Mouse (Mus musculus): ENCODE data around the gene Wbp4.
A peak's percentile ranks its signal among the peaks of the same experiment; 100 is the strongest.

Gene Wbp4

GRCm38 (mm10) chr14:79508662-79509305, 27.5 kb upstream of the Wbp4 start:
- no peak for DNase-seq (ENCODE audit: low read depth in 2 of 2, low spot score in 2 of 2)

DNA sequence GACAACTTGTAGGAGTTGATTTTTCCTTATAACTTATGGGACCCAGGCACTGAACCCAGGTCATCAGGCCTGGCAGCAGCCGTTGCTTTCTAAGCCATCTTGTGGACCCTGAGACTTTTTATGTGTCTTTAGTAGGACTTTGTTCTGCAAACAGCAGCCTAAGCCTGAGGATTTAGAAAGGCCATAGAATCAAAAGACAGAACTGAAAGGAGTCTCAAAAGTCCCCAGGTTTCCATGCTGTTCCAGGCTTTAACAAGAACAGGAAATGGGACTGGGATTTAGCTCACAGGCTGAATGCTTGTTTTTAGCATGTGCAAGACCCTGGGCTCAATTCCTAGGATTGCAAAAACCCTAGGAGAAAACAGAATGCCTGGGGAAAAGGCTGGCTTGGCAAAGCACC, 26.5 kb upstream of the Wbp4 start:
- DNase-seq (ENCODE audit: low read depth in 2 of 2, low spot score in 2 of 2): no peak

DNA sequence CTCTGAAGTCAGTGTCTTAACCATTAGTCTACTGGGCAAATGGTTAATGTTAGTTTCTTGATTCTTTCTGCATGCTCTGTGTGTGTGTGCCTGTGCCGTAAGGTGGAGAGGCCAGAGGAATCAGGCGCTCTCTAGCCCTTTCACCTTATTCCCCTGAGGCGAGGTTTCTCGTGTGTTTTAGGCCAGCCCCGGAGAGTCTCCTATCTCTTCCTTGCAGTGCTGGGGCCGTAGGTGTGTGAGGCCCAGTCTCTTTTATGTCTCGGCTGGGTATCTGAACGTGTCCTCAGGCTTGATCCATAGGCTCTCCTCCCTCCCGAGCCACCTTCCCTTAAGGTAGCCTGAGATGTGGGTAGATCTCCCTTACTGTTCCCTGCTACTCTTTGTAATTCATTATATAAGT, 24.9 kb upstream of the Wbp4 start:
- DNase-seq (ENCODE audit: low read depth in 2 of 2, low spot score in 2 of 2): no peak

DNA sequence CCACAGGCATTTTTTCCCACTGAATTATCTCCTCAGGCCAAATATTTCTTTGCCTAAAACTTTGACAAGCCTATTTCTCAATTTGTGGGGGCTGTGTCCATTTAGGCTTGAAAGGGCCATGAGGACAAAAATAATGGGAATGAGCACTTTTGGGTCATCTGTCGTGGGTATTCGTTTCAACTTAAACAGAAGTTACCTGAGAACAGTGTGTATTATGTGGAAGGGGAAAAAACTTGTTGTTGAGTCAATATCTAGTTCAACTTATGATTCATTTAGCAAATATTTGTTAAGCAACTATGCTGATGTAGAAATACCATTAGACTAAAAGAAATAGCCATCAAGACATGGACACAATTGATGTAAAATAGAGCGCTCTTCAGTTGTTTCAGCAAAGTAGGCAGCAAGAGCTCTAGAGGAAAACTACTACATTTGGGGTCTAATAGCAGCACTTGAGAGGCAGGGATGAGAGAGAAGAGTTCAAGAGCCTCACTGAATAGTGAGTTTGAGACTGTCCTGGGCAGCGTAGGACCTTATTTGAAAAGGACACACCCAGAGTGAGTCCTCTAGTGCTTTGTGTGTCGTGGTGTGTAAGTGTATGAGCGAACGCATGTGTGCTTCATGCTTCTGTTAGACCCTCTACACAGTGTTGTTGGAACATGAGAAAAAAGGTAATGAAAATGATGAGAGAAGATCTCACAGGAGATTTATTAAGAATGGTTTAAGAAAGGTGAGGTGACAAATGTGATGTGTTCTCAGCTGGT, 23.1 kb upstream of the Wbp4 start:
- DNase-seq (ENCODE audit: low read depth in 2 of 2, low spot score in 2 of 2): no peak

DNA sequence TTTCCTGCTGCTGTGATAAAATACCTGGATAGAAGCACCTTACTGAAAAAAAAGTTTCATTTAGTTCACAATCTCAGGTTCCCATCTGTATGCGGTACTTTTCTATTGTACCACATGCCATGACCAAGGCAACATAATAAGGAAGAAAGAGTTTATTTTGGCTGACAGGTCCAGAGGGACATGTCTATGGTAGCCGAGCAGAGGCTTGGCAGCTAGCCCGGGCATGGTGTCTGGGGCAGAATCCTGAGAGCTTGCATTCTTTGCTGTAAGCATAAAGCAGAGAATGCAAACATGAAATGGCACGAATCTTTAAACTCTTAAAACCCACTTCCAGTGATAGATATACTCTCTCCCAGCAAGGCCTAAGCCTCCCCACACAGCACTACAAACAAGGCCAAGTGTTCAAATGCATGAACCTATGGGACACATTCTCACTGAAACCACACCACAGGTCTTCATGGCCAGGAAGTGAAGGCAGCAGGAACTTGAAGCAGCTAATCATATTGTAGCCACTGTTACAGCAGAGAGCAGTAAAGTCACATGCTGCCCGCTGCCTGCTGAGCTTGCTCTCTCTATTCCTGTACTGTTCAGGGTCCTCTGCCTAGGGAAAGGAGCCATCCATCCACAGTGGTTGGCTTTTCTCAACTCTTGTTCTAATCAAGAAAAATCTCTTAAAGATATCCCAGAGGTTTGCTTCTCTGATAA, 22.2 kb upstream of the Wbp4 start:
- no peak for DNase-seq (ENCODE audit: low read depth in 2 of 2, low spot score in 2 of 2)

DNA sequence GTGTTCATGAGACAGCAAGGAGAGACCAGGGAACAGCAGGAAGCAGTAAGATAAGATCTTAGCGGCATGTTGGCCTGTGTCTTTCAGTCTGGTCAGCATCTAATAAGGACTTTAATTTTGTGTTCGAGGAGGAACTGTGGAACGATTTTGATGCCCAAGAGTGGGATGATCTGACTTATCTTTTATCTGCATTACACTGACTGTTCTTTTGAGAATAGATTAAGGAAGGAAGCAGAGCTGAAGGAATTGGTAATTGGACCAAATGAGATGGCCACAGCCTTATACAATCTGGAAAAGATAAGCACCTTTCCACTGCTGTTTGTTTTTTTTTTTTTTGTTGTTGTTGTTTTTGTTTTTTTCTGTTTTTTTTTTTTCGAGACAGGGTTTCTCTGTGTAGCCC, 19.4 kb upstream of the Wbp4 start:
- DNase-seq (ENCODE audit: low read depth in 2 of 2, low spot score in 2 of 2): no peak

DNA sequence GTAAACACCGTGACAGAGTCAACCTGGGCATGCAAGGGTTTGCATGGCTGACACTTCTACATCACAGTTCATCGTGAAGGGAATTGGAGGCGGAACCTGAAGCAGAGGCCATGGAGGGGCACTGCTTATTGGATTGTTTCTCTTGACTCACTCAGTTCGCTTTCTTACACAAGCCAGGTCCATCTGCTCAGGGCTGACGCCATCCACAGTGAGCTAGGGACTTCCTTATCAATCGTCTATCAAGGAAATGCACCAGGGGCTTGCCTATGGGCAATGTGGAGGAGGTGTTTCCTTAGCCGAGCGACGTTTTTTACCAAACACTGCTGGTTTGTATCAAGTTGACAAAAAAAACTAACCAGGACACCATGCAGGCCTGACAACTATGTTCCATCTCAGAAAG, 18.0 kb upstream of the Wbp4 start:
- DNase-seq (ENCODE audit: low read depth in 2 of 2, low spot score in 2 of 2): no peak

DNA sequence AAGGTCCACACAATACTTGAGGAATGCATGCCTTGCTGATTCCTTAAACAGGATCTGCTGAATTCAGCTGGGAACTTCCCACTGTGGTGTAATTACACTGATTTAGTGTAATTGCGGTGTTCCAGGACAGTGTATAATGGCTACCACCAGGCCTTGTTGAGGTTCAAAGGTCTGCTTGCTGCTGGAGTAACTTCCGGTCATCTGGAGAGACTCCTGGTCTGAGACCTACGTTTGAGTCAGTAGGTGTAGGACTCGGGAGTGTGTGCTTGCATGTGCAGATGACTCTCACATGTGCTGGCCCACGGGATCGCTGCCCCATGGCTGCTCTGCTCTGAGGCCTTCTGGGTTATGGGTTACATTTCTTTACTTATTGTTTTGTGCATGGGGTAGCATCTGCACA, 13.0 kb upstream of the Wbp4 start:
- DNase-seq (ENCODE audit: low read depth in 2 of 2, low spot score in 2 of 2): no peak

DNA sequence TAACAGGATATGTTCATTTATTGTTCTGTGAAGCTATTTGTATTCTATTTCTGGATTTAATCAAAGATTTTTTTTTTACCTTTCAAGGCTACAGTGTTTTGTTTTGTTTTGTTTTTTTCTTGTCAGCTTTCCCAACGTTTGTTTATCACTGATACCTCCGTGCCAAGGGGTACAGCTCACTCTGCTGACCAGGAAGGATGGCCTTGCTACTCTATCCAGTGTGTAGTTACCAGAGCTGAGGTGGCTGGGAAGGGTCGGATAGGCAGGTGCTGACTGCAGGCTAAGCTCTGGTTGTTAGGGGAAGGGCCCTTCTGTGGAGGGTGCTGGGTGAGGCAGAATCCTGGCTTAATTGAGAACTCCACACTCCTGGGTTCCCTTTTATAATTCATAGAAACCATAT, 8.9 kb upstream of the Wbp4 start:
- DNase-seq (ENCODE audit: low read depth in 2 of 2, low spot score in 2 of 2): no peak

GRCm38 (mm10) chr14:79489150-79489549, 7.8 kb upstream of the Wbp4 start:
- DNase-seq (ENCODE audit: low read depth in 2 of 2, low spot score in 2 of 2): no peak

DNA sequence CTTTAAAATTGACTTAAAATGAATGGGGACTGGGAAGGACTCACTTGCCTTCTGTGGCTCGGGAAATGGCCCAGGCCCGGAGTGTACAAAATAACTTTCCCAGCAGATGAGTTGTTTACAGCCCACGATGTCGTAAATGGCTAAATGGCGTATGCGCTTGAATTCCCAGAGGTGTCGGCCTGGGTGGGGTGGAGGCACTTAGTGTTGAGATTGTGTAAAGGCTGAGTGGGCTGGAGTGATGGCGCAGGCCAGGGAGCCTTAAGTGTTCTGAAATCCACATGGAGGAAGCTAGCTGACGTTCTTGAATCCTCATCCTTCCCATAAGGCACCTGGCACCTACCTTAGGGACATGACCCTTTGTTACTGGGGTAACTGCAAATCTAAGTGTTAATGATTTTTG, 7.2 kb upstream of the Wbp4 start:
- DNase-seq (ENCODE audit: low read depth in 2 of 2, low spot score in 2 of 2): no peak

DNA sequence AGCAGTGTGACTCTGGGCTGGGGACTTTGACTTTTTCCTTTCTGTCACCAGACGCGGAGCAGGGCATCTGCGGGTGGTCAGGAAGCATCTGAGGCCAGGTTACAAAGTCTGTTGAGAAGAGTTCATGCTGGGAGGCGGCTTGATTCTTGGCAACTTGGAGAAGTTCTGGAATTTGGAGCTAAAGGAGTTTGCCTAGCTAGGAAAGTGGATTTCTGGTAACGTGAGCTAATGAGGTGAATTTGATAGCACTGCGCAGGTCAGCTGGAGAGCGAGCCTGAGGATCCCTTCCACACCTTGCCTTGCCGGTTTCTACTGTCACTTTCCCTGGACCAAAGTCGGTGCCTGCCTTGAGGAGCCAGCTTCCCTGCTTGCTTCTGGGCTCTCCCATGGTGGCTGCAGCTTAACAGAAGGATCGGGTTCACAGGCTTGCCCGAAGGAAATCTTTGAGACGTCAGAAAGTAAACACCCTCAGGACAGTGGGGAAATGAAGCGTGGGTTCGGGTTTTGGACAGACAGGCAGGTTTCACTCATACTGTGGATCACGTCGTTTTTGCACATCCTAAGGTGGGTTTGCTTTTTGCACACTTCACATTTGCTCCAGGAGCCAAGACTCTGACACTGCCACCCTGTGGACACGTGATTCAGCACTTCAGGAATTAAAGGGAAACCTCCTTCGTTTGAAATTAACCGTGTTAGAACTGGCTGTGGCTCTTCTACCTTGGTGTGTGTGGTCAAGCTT, 5.8 kb upstream of the Wbp4 start:
- DNase-seq (ENCODE audit: low read depth in 2 of 2, low spot score in 2 of 2): peak in 1 of 2 experiments; percentile 18

- no peak for DNase-seq (ENCODE audit: low read depth in 2 of 2, low spot score in 2 of 2)
Measured at GRCm38 (mm10) chr14:79486617-79486992, 5.3 kb upstream of the Wbp4 start.

GRCm38 (mm10) chr14:79483611-79484120, 2.3 kb upstream of the Wbp4 start:
- peak in 1 of 2 experiments; percentile 15 for DNase-seq (ENCODE audit: low read depth in 2 of 2, low spot score in 2 of 2)

DNA sequence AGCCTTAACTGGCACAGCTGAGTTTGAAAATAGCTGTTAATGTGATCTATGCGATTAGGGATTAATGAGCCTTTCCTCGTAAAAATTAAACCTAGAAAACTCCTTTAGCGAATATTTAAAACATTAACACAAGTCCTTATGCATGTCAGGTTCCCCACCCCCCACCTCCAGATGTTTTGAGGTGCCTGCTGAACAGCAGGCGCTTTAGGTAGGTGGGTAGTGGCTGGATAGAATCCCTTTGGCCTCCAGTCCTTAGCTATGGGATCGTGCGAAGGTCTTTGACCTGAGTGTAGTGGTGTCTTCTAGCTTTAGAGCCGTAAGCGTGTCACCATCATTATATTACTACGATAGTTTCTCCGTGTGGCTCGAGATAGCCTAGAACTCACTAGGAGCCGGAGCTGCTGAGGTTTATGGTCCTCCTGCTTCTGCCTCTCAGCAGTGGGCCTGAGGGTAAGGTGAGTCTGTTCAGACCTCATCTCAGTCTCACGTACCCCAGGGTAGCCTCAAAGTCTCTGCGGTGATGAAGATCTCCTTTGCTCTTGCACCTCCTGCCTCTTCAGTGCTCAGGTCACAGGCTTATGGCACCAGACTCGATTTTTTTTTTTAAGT, 1.5 kb upstream of the Wbp4 start:
- peak in 1 of 2 experiments; percentile 2 for DNase-seq (ENCODE audit: low read depth in 2 of 2, low spot score in 2 of 2)

DNA sequence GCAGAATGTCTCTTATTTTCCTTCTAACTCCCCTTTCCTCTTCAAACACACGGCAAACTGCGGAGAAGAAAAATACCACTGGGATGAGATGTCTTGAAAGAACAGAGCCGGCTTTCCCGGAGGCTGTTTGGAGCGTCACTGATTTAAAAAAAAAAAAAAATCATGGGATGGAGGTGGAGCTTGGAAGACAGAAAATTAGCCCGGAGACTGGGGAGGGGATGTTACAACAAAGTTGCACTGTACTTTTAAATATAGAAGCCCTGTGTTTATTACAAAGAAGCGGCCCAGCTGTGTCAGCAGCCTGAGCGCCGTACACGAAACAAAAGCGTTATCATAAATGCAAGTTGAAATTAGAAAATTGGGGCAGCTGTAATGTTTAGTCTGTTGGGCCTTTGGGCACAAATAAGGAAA, 936 bp upstream of the Wbp4 start:
- peak in 1 of 2 experiments; percentile 12 for DNase-seq (ENCODE audit: low read depth in 2 of 2, low spot score in 2 of 2)

DNA sequence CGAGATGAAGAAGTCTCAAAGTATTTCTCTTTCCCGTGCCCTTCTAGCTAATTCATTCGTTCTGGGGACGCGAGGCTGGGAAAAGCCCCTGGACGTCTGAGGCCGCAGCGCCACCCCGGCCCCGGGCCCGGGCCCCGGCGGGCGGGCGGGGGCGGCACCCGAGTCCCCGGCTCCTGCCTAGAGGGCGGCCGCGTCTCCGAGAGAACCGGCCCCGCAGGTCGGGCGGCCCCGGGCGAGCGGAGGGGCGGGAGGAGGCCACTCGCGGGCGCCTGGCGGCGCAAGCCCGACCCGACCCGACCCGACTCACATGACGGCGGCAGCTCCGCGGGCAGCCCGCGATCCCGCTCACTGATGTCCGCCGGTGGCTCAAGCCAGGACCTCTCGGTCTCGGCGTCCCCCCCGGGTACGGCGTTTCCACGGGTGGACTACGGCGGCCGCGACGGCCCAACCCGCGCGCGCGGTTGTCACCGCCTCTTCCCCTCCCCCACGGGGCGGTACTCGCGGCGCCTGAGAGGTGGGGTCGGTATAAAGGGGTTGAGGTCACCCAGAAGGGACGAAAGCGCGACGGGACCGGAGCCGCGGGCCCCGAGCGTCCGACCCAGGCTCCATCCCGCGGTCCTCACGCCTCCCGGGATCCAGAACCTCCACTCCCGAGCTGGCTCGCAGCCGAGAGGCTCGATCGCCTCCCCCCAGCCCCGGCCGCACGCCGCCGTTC, 539 bp downstream of the Wbp4 start, which contains the start of gene Elf1:
TSS of gene Elf1 (plus strand) at position 571 of the 715 bp plus-strand sequence.
- DNase-seq (ENCODE audit: low read depth in 2 of 2, low spot score in 2 of 2): peak; percentile 79 to 83

DNA sequence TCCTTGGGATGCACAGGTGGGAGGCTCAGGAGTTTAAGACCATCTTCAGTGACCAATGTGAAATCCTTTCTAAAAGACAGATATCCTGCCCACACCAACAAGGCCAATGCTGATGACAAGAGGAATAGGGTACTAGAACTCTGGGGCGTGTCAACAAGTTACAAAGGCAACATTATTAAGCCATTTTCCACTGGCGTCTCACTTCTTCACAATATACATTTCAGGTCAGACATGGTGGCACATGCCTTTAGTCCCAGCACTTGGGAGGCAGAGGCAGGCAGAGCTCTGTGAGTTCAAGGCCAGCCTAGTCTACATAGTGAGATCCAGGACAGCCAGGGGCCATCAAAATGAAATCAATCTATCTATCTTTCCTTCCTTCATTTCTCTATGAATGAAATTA, 7.9 kb downstream of the Wbp4 start:
- DNase-seq (ENCODE audit: low read depth in 2 of 2, low spot score in 2 of 2): no peak

- no peak for DNase-seq (ENCODE audit: low read depth in 2 of 2, low spot score in 2 of 2)
Measured at GRCm38 (mm10) chr14:79467621-79468020, 13.7 kb downstream of the Wbp4 start.

GRCm38 (mm10) chr14:79465623-79466022, 15.7 kb downstream of the Wbp4 start:
- DNase-seq (ENCODE audit: low read depth in 2 of 2, low spot score in 2 of 2): no peak

Measured in CD8-positive naive resting alpha-beta T cell, adult 2 months (primary cell).